Mouse (Mus musculus) embryonic facial prominence, embryonic 10.5 days (tissue): ENCODE results near the gene Bbox1. TPM values are rescaled to one million over a fixed set of nuclear protein-coding genes. Genes with fewer than 3 reads are reported as not detected.

Experiments
- DNase-seq: peaks from one replicate; pipeline ENCODE4 v3.0.0-alpha.2; 2017; ENCODE audit warnings: low spot score
- H3K27ac ChIP-seq: fragments of 300-500 bp; sonication (generic); replicated peaks from 2 replicates; pipeline ENCODE4 v1.5.1; 2016; ENCODE audit warnings: mild to moderate bottlenecking
- H3K27me3 ChIP-seq: fragments of 300-500 bp; sonication (generic); replicated peaks from 2 replicates; pipeline ENCODE4 v1.6.1; 2016; ENCODE audit warnings: low read depth, mild to moderate bottlenecking; ENCODE audit not compliant: poor library complexity, severe bottlenecking
- H3K36me3 ChIP-seq: fragments of 300-500 bp; sonication (generic); replicated peaks from 2 replicates; pipeline ENCODE4 v1.6.1; 2016; ENCODE audit warnings: mild to moderate bottlenecking, moderate library complexity
- H3K4me1 ChIP-seq: fragments of 300-500 bp; sonication (generic); 2 replicates; pipeline ENCODE4 v1.6.1; 2016
- H3K4me3 ChIP-seq: fragments of 300-500 bp; sonication (generic); 2 replicates; pipeline ENCODE4 v1.5.1; 2016; ENCODE audit warnings: mild to moderate bottlenecking, moderate library complexity
- H3K9me3 ChIP-seq: fragments of 300-500 bp; sonication (generic); 2 replicates; pipeline ENCODE4 v1.6.1; 2016; ENCODE audit warnings: mild to moderate bottlenecking
- WGBS: fragments of 180-500 bp; shearing (Covaris S2); methylation state at CpG from one replicate; pipeline ENCODE4 v1.1.7; 2016; 5-methylcytosine and 5-hydroxymethylcytosine counted together
- polyA plus RNA-seq: library from polyadenylated mRNA; unstranded; fragments of >200 nt; fragmentation: Nextera tagmentation; extraction: Ambion mirVana; gene quantifications from 2 replicates; pipeline ENCODE4 v1.2.1, GENCODE M21; 2016

The Bbox1 gene
- polyA plus RNA-seq, 1 experiment from 2014 or later, result 0.11 TPM

GRCm38 (mm10) chr2:110313305-110313824 is 995 bp downstream of the Bbox1 start:
- H3K4me1 ChIP-seq, result 0 out of 2 replicates have a peak, but pooled peaks cover 3% of the 10 kb centered on the region
- no peak overlapping the region for H3K27ac ChIP-seq
- no peaks in the 10 kb centered on the region for H3K27me3 ChIP-seq
- WGBS, result 57% methylated on average over 2 of the region's 2 CpGs
- H3K9me3 ChIP-seq, result no peaks in the 10 kb centered on the region
- no peak overlapping the region for H3K4me3 ChIP-seq
- no peaks in the 10 kb centered on the region for H3K36me3 ChIP-seq
- DNase-seq, result peak; percentile 17

- H3K4me3 ChIP-seq, result no peak overlapping the region
- H3K9me3 ChIP-seq, result no peaks in the 10 kb centered on the region
- no peaks in the 10 kb centered on the region for H3K27me3 ChIP-seq
- H3K36me3 ChIP-seq, result no peaks in the 10 kb centered on the region
- H3K4me1 ChIP-seq, result peaks cover 10% of the 10 kb centered on the region; the same call in 1 of the 2 replicates
- DNase-seq, result no peak
- 72% methylated on average over 12 of the region's 12 CpGs for WGBS
- no peak overlapping the region for H3K27ac ChIP-seq
Measured at GRCm38 (mm10) chr2:110305358-110306283, 8.7 kb downstream of the Bbox1 start.

- DNase-seq, result no peak
- WGBS, result 56% methylated on average over 2 of the region's 2 CpGs
- Histone ChIP-seq H3K27me3 (no peaks in the 10 kb centered on the region), H3K36me3 (no peaks in the 10 kb centered on the region), H3K4me3 (no peak overlapping the region), H3K4me1 (peaks cover 10% of the 10 kb centered on the region; the same call in 1 of the 2 replicates), H3K27ac (no peak overlapping the region), H3K9me3 (no peaks in the 10 kb centered on the region)
Measured at GRCm38 (mm10) chr2:110302261-110302660, 12.1 kb downstream of the Bbox1 start.

DNA sequence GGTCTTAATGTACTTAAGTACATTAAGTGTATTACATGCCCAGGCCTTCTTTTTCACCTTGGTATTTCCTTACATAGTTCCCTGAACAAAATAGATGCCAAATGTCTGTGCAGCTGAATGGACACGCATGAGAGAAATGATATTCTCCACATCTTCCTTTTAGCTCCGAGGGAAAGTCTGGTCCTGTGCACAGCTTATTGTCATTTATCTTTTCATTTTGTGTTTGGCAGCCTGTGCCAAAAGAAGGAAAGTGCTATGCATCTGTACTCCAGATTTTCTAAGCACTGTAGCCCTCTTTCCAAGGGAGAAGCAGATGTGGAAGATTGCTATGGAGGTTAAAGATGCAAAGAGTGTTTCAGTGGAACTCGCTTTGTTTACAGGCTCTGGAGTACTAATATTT is 13.0 kb downstream of the Bbox1 start:
- WGBS, result 76% methylated on average over 3 of the region's 3 CpGs
- Histone ChIP-seq H3K4me3 (no peak overlapping the region), H3K36me3 (no peaks in the 10 kb centered on the region), H3K27me3 (no peaks in the 10 kb centered on the region), H3K4me1 (peaks cover 10% of the 10 kb centered on the region; the same call in 1 of the 2 replicates), H3K9me3 (no peaks in the 10 kb centered on the region), H3K27ac (no peak overlapping the region)
- no peak for DNase-seq

GRCm38 (mm10) chr2:110294927-110295326 is 19.4 kb downstream of the Bbox1 start:
- no peak for DNase-seq
- H3K4me1 ChIP-seq, result no peaks in the 10 kb centered on the region
- H3K27me3 ChIP-seq, result no peaks in the 10 kb centered on the region
- 86% methylated on average over 3 of the region's 3 CpGs for WGBS
- no peak overlapping the region for H3K4me3 ChIP-seq
- no peaks in the 10 kb centered on the region for H3K9me3 ChIP-seq
- H3K27ac ChIP-seq, result no peak overlapping the region
- no peaks in the 10 kb centered on the region for H3K36me3 ChIP-seq

- no peaks in the 10 kb centered on the region for H3K36me3 ChIP-seq
- no peak overlapping the region for H3K27ac ChIP-seq
- WGBS, result 47% methylated on average over 1 of the region's 1 CpGs
- H3K27me3 ChIP-seq, result no peaks in the 10 kb centered on the region
- peaks cover 4% of the 10 kb centered on the region; the same call in 1 of the 2 replicates for H3K4me1 ChIP-seq
- H3K4me3 ChIP-seq, result no peak overlapping the region
- no peak for DNase-seq
- no peaks in the 10 kb centered on the region for H3K9me3 ChIP-seq
Measured at GRCm38 (mm10) chr2:110287959-110288358, 26.4 kb downstream of the Bbox1 start.

DNA sequence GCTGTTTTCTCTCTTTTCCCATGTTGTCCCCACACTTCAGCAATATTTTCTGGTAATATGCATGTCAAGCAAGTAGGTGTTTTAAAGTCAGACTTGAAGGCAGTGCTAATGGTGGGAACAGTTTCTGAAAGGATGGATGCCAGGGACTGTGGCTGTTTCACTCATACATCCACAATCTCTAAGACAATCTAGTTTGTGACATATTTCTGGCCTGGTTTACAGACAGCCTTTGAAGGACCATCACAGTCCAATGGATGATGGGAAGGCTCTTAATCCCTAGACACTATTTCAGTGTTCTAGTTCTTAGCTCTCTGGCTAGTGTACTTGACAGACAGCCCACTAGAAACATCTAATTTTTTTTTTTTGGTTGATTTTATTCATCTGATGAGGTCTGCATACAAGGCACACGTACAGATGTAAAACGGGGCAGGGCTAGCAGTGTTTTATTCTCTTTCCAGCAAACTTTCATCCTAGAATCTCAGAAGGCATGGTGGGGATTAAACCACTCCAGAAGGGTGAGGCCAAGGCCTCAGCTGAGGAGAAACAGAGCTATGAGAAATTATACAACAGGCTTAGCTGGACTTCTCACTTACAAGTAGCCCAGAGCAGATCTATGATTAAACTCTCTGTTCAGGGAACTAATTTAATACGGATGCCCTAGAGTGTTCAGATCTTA is 28.4 kb downstream of the Bbox1 start:
- 83% methylated on average over 3 of the region's 3 CpGs for WGBS
- Histone ChIP-seq H3K36me3 (no peaks in the 10 kb centered on the region), H3K4me3 (no peak overlapping the region), H3K4me1 (peaks cover 4% of the 10 kb centered on the region; the same call in 1 of the 2 replicates), H3K27ac (no peak overlapping the region), H3K27me3 (no peaks in the 10 kb centered on the region), H3K9me3 (no peaks in the 10 kb centered on the region)
- no peak for DNase-seq

- 84% methylated on average over 2 of the region's 2 CpGs for WGBS
- Histone ChIP-seq H3K4me1 (no peaks in the 10 kb centered on the region), H3K4me3 (no peak overlapping the region), H3K27me3 (no peaks in the 10 kb centered on the region), H3K36me3 (no peaks in the 10 kb centered on the region), H3K27ac (no peak overlapping the region), H3K9me3 (no peaks in the 10 kb centered on the region)
- DNase-seq, result no peak
Measured at GRCm38 (mm10) chr2:110275424-110275823, 38.9 kb downstream of the Bbox1 start.

DNA sequence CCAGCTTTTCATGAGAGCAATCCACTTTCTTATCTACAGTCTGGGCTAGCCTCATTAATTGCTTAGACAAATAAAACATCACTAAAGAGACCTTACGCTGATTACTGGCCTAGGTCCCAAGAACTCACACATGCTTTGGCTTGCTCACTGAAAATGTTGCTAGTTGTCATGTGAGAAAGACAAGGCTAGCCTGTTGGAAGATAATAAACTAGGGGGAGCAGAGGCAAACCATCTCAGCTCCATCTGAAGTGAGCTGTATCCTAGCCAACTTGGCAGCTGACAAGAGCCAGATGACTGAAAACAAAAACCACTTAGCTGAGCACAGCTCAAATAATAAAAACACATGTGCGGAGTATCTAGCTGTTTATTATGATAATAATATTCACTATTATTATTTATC is 40.2 kb downstream of the Bbox1 start:
- Histone ChIP-seq H3K36me3 (no peaks in the 10 kb centered on the region), H3K27me3 (no peaks in the 10 kb centered on the region), H3K4me1 (no peaks in the 10 kb centered on the region), H3K9me3 (no peaks in the 10 kb centered on the region), H3K27ac (no peak overlapping the region), H3K4me3 (no peak overlapping the region)
- 87% methylated on average over 2 of the region's 2 CpGs for WGBS
- no peak for DNase-seq

GRCm38 (mm10) chr2:110269281-110269680 is 45.1 kb downstream of the Bbox1 start:
- Histone ChIP-seq H3K4me3 (no peak overlapping the region), H3K36me3 (no peaks in the 10 kb centered on the region), H3K9me3 (no peaks in the 10 kb centered on the region), H3K4me1 (no peaks in the 10 kb centered on the region), H3K27ac (no peak overlapping the region), H3K27me3 (no peaks in the 10 kb centered on the region)
- WGBS, result 87% methylated on average over 3 of the region's 3 CpGs
- no peak for DNase-seq

DNA sequence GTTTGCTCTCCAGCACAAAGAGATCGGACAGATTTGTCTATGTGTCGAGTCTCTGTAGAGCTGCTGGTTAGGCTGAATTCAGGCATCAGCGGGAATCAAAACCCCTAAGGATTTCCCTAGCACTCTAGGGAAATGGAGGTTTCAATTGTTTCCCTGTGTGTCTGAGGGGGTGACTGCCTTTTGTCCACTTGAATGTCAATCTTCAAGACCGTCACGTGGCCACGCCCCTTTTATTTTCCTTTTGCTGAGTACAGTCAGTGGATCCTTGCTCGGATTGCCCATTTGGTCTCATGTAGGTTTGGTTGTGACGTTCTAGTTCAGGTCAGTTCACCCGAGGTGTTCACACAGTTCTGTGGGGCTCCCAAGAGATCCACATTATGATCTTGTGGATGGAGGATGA is 82.1 kb downstream of the Bbox1 start:
- Histone ChIP-seq H3K27ac (no peak overlapping the region), H3K36me3 (no peaks in the 10 kb centered on the region), H3K27me3 (no peaks in the 10 kb centered on the region), H3K4me1 (no peaks in the 10 kb centered on the region), H3K9me3 (no peaks in the 10 kb centered on the region), H3K4me3 (no peak overlapping the region)
- 83% methylated on average over 9 of the region's 9 CpGs for WGBS
- no peak for DNase-seq

GRCm38 (mm10) chr2:110230753-110231152 is 83.6 kb downstream of the Bbox1 start:
- Histone ChIP-seq H3K27ac (no peak overlapping the region), H3K36me3 (no peaks in the 10 kb centered on the region), H3K9me3 (no peaks in the 10 kb centered on the region), H3K4me1 (no peaks in the 10 kb centered on the region), H3K27me3 (no peaks in the 10 kb centered on the region), H3K4me3 (no peak overlapping the region)
- DNase-seq, result no peak
- 79% methylated on average over 4 of the region's 4 CpGs for WGBS
